Mouse (Mus musculus) kidney, adult 2 months (tissue): ENCODE results near the gene Cep131.

Experiments
- CTCF ChIP-seq: fragments of 200-500 bp; conservative IDR thresholded peaks from 2 replicates; pipeline ENCODE4 v1.5.1; 2011; ENCODE audit warnings: low read depth, mild to moderate bottlenecking, control low read depth, low read length, moderate library complexity, mixed read lengths; ENCODE audit not compliant: insufficient read depth, insufficient read length
- POLR2A ChIP-seq: fragments of 200-500 bp; IDR thresholded peaks from one replicate; pipeline ENCODE4 v1.6.1; 2011; ENCODE audit warnings: low read depth, low read length, control low read depth

DNA sequence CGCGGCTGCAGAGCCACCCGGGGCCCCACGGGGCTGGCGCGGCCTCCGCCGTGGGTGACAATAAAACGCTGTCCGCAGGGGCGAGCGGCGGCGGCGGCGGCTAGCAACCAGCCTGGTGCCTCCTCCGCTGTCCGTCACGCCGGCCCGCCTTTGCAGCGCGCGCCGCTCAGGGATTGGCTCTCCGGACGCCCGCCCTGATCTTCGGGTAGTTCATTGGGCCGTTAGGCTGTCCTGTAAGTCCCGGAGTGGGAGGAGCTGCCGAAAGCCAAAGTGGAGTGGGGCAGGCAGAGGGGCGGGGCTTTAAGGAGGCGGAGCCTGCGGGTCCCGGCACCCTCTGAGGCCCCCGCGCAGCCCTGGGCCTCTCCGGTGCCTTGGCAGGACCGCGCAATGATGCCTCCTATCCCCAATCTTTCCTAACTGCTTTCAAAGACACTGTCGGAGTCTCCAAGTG, at the start of gene Cep131:
- no peak for TF ChIP-seq POLR2A
- TF ChIP-seq CTCF: no peak
